Mouse (Mus musculus) right cerebral cortex, postnatal 4 days (tissue): ENCODE results near the gene Gm20828.
"Not testable (repeated sequence)": the region's sequence is repeated elsewhere in the genome, so short reads cannot be mapped to it uniquely, and the experiment has no call there.

Experiments used
- DNase-seq: peaks from one replicate; pipeline ENCODE4 v3.0.0-alpha.2; 2022

The Gm20828 gene

GRCm38 (mm10) chrY:11199274-11199673 lies at the start of gene Gm20828:
Gm20828 (minus strand) TSS chrY:11199374.
- DNase-seq, result not testable (repeated sequence)
